Mouse (Mus musculus) urinary bladder, adult 18-20 months (tissue): ENCODE data around the gene Pamr1.

ENCODE experiments used
- DNase-seq, 2 experiments: peaks; one replicate each; pipeline ENCODE4 v3.0.0; 2022; ENCODE audit warnings: low spot score in 2 of 2, mixed read lengths in 2 of 2

Pamr1 gene

DNA sequence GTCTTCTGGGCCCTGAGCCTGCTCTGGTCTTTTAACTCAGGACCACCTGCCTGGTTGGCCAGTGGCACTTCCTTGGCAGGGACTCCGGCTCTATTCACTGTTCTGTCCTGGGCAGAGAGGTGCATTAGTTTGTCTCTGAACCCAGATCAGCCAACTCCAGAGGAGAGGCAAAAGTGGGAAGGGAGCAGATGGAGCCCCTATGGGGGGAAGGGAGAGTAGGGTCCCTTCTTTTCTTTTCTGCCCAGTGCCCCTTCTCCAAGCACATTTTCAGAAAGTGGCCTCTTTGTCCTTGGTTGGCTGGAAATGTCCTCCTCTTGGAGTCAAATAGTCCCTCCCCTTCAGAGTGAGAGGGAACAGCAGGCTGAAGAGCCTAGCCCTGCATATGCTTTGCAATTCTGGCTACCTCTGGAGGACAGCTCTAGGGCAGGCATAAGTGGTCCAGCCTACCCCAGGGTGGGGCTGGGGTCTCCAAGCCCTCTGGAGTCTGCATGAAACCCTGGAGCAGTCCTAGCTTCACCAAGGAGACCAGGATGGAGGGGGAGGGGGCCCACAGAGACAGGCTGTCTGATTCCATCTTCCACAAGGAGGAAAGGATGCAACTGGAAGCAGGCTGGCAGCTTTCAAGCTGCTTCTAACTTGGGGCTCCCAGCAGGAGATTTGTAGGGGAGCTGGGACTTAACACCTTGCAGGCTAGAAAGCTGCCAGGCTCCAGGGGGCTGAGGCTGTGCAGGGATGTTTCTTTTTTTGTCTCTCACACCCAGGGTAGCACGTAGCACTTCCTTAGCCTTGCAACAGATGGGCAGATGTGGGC, 49.3 kb downstream of the Pamr1 start:
- DNase-seq, result no peak

DNA sequence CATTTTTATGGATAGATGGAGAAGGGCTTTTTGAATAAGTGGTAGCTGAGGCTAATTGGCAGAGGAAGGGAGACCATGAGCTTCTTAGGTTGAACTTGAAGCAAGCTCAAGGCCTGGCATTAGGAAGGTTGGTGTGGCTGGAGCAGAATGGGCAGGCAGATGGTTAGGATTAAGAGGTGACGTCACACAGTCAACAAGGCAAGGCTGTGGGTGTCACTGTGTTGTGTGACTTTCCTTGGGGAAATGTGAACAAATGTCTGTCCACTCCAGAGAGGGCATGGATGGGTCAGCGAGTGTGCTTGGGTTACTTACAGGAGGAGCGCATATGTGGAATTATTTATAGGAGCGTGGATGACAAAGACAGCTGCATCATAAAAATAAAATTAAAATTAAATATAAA, 50.7 kb downstream of the Pamr1 start:
- no peak for DNase-seq

DNA sequence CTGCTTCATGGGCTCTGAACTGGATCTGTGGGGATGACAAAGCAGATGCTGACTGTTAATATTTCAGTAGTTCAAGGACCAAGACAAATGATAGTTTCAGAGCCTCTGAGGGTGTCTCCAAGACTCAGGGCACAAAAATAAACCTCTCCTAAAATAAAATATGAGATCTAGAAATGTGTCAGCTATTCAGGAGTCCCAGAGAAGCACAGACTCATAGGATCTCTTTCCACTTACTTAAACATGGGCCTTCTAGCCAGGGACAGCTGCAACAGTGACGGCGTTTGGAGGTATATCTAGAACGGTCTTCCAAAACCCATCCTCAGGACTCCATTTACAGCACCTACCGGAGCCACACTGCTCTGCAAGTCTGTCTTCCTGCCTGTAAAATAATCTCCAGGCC, 60.7 kb downstream of the Pamr1 start:
- no peak for DNase-seq

DNA sequence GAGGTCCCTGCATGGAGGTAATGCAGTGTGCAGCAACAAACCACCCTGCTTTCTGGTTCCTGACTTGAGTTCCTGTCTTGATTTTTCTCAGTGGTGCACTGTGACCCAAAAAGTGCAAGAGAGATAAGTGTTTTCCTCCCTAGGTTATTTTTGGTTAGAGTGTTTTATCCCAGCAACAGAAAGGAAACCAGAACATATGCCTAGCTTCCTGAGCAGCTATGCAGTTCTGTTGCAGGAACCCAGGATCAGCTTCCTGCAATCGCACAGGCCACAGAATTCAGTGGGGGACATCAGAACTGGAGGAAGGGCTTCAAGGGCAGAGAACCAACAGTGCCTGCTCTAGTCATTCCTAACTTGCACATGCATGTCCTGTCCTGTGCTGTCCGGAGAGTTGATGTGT, 66.8 kb downstream of the Pamr1 start:
- DNase-seq, result no peak

DNA sequence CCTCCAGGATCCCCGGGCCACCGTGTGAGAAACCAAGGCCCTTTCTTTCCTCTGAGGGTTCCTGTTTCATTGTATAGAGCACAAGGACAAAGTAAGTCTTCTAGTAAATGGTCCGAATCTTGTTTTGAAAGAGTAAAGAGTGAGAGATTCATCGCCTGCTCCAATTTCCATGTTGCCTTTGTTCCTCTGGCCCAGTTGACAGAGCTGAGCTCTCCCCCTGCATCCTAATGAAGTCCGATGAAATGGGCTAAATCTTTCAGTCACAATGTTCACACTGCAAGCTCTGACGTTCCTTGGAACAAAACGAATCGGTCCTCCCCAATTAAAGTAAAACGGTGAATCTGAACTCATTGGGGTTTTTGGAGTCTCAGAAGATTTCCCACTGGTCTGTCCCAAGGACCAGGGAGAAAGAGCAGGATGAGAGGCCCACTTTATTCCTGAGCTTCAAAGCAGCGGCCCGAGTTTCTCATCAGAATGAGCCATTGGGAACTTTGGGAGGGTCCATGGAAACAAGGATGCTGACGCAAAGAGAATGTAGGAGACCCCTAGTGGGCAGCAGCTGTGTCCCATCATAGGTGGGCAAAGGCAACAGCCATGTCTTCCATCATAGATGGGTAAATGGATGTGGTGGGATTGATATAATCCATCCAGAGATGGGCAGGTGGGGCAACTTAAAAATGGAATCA, 71.1 kb downstream of the Pamr1 start:
- no peak for DNase-seq

DNA sequence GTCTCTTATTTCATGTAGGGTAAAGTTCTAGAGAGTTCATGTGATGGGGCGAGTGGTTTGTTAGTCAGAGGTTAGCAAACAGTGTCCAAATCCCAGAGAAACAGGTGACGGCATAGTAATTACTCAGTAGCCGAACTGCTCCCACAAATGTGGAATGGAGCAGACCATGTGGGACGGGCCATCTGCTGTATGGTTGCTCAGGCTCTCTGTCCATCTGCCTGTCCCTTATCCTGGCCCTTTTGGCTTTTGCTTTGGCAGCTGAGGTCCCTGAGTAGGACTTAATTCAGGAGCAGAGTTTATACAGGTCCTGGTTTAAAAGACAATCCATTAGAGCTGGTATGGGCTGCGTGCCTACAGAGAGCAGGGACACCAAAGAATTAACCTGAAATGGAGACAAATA, 72.4 kb downstream of the Pamr1 start:
- no peak for DNase-seq

DNA sequence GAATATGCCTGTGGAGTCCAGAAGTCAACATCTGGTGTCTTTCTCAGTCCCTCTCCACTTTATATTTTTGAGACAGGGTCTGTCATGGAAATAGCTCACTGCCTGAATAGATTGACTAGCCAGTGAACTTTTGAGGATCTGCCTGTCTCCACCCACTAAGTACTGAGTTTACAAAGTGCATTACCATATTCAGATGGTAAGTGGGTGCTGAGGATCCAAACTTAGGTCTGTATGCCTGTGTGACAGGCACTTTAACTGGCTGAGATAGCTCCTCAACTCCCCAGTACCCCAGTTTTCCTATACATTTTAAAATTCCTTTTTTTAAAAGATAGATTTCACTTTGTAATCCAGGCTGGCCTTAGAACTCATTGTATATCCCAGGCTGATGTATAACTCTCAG, 73.1 kb downstream of the Pamr1 start:
- DNase-seq, result no peak

DNA sequence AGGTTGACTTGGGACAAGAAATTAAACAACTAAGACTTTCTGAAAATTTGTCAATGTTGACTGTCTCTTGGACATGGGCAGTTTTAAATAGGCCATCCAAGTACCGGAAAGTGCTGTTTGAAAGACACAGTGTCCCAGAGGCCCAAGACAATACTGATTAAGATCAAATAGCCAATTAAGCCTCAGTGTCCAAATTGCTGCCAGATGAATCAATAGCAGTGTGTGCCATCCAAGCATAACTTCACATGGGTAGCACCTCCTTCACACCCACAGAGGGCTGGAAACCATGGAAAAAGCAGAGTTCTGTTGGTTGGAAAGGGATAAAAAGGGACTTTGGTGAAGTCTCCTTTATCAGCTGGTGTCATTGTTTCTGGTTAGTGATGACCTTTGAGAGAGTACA, 74.7 kb downstream of the Pamr1 start:
- no peak for DNase-seq

DNA sequence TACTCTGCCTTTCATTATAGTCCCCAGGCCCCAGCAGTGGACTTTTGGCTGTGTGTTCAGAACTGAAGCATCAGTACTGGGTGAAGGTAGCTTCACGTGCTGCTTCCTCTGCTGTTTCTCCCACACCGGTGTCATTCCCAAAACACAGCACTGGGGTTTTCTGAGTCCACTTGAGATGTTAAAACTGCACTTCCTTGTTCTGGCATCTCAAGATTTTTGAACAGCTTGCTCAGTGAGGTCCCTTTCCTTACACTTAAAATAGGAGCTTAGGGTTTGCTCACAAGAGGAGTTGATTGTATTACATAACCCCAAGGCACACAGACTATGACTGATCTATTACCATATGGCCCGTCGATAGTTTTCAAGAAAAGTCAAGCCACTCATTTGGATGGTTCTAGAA, 82.5 kb downstream of the Pamr1 start:
- no peak for DNase-seq

DNA sequence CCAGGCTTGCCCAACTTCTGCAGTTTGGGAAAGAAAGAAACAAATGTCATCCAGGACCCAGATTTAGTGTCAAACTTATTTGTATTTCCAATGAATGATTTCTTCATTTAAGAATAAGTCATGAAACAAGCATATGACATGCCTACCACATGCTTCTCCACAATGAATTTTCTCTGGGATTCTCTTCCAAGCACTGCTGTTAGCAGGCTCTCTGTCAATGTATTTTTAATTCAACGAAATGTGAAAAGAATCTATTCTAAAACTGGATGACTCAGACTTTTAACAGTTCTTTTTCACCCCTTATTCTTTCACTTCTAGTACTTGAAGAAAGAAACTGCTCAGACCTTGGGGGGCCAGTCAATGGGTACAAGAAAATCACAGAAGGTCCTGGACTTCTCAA, 84.2 kb downstream of the Pamr1 start:
- DNase-seq, result no peak

DNA sequence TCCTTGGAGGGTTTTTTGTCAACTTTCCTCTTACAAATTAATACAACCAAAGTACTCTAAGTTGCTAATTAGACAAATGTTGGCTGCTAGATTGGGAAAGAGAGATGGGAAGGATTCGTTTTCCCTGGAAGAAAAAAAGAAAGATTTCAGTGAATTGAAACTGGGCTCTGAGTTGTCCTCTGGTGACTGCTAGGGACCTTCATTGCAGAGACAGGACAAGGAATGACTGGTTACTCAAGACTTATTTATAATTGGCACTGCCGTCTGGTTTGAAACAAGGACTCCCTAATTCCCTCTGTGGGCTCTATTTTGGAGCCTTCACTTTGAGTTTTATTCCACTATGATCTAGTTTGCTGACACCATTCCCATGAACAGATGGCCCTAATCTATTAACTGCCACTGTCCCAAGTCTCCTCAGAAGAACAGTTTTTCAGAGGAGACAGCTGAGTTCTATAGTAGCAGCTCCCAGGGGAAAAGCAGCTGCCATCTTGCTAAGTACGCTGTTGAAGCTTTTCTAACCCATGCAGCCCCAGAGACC, 85.8 kb downstream of the Pamr1 start:
- no peak for DNase-seq

DNA sequence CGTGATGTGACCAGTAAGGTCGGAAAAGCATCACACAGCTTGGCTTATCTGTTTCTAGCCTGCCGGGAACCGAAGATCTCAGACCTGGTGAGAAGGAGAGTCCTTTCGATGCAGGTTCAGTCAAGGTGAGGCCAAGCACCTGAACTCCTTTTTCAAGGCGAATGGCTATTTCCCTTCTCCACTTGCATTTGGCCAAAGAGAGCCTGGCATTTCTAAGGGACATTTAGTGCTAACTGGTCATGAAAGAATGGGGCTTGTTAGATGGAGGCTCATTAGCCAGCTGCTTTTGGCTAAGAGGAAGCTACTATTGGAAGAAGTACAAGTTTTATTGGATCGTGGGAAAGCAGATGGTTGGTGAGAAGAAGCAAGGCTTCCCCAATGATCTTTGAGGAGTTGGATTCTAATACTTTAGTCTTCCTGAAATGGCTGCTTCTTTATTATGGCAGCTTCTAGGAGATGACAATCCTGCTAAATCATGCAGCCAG, 86.3 kb downstream of the Pamr1 start:
- DNase-seq, result no peak

DNA sequence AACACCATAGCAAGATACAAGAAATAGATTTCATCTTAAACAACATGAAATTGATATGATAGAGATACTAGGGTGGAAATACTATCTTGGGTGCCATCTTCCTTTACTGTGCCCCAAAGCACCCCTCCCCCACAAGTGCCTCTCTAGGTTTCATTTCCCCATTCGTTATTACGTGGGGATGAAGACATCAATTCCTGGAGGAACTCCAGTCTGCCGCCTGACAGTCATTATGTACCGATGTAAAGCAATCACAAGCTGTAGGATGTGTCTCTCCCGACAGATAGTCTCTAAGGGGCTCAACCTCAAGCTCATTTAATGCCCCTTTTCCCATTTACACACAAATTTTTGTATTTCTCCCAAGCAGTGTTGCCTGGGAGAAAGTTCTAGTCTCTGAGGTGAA, 88.3 kb downstream of the Pamr1 start:
- DNase-seq, result no peak

DNA sequence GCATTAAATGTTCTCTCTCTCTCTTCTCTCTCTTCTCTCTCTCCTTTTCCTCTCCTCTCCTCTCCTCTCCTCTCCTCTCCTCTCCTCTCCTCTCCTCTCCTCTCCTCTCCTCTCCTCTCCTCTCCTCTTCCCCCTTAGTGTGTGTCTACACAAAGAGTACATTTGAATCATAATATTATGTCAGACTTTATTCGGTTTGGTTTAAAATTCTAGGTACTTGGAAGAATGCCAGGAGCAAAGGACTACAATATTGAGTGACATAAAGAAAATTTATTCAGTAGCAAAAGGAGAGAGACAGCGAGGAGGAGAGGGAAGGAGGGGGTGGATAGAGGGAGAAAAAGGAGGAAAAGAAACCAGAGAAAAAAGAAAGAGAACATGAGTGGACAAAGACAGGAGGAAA, 88.9 kb downstream of the Pamr1 start:
- no peak for DNase-seq

DNA sequence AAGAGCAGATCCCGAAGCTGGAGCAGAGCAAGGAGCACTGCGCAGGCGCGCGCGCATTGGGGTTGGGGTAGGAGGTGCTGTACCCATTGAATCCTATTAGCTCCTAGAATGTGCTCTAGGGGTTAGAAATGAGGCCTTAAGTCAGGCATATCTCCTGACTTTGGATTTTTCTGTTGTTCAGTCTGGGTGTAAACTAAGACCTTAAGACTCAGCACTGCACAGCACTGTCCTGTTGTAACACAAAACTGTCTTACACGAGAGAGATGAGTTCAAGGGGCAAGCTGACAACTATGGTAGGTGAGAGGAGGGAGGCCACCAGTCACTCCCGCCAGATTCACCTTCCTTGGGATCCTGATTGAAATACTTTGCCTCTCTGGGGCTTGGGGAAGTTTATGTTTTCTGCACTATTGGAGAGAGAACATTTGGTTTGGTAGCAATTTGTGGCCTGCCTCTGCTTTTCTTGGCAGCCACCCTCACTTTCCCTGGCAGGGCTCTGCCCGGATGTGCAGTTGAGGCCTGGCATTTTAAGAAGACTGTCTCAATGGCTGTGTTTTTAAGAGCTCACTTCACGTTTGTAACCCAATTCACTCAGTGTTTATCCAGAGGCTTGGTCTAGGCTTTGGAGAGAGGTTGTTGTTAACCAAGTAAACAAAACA, 99.2 kb downstream of the Pamr1 start:
- no peak for DNase-seq

DNA sequence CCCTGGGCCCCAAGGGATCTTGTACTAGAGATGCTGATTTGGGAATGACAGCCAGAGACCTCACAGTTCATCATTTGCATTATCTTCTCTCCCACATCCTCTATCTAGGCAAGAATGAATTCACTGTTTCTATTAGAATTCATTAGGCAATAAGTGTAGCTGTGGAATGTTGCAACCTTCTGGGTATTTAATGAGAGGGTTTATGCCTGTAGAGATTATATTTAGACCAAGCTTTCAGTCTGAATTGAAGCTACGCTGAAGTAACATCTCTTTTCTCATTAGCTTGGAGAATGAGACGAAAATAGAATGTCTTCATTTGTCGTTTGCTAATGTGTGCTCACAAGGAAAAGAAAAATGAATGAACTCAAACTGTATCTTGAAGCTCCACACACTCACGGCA, 100.5 kb downstream of the Pamr1 start:
- no peak for DNase-seq

DNA sequence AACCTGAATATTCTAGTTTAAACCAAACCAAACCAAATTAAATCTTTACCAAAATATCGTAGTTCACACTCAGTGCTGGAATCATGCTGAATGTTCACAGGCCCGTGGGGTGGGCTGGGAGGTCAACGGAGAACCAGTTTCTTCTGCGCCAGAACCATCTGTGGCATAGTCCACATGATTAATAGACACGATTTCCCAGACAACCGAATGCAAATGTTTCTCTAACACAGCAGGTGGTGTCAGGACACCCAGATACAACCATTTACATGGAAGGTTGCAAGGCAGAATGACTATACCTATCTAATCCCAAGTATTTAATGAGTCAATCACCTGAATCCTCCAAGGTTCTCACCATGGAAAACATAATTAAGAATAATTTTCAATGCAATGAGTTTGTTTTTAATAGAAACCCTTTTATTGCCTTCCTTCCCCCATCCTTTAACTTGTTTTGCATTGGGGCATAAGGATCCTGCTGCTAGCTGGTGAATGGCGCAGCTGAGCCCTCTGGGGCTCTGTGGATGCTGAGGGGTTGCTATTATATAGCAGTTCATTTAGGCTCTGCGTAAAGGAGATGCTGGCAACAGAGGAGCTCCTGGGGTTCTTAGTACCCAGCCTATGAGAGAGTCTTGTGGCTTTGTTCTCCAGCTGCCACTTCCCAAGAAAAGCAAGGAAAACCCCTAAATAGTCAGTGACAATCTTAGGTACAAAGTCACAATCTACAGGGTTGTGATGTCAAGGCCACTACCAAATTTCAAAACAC, 106.3 kb downstream of the Pamr1 start:
- DNase-seq, result no peak

DNA sequence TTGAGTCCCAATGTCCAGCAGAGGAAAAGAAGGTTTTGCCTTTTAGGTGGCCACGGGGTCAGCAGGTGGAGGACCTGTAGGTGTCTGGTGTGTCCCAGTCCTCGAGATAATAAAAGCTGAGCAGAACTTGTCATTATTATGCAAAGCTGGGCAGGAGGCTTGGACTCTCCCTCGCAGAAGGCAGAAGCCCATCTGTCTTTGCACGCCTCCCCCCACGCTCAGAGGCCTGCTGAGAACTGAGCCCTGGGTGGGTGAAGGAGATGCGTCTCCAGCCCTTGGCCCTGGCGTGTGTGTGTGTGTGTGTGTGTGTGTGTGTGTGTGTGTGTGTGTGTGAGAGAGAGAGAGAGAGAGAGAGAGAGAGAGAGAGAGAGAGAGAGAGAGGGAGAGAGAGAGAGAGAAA, 107.9 kb downstream of the Pamr1 start:
- DNase-seq, result no peak

DNA sequence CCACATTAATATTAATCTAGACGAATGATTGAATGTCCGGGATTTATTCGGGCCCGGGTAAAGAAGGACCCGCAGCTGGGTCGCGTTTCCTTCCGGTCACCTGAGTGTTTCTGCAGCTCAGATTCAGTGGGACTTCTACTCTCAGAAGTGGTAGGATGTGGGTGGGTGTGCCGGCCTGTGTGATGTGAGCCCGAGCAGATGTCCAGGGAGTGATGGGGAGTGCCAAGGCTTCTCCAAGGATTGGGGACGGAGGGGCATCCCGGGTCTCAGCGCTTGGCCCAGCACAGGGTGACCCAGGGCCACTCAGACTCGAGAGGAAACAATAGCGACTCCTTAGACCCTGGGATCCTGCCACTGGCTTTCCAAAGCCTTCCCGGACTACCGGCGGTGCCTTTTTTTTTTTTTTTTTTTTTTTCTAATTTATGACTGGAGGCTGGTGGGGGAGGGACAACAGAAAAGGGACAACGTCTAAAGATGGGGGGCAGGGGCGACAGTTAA, 108.4 kb downstream of the Pamr1 start, which contains the start of gene Slc1a2:
Gene Slc1a2, plus strand, starts transcription at position 497 of the 498 bp plus-strand sequence.
- no peak for DNase-seq

DNA sequence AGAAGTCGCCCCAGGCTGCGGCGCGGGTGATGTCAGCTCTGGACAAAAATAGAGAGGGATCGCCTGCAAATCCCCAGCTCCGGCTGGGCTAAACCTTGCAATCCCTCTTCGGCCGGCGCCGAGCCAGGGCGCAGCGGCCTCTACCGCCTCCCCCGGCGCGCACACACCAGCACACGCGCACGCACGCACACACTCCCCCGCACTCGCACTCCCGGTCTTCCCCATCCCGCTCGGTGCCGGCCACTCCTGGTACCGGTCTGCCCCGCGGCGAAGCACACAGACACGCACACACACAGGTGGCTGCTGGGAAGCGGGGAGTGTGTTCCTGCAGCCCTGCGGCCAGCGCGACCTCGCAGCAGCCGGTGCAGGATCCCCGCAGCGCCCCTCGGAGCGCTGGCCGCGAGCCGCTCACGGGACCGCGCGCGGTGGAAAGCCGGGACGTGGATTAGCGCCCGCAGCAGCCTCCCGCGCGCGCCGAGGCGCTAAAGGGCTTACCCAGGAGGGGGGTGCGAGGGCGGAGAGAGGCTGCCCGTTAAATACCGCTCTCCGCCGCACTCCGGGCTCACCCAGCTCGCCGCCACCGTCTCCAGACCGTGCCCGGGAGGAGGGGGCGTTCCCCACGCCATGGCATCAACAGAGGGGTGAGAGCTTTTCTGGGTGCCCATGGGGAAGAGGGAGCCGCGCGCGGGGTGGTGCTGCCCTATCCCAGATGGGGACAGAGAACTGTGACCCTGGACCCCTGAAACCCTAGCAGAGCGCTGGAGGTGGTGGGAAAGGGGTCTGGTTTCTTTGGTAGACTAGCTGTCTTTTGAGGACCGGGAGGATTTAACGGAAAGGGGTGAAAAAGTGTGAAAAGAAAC, 109.1 kb downstream of the Pamr1 start:
- peak in 1 of 2 experiments; percentile 26 for DNase-seq

DNA sequence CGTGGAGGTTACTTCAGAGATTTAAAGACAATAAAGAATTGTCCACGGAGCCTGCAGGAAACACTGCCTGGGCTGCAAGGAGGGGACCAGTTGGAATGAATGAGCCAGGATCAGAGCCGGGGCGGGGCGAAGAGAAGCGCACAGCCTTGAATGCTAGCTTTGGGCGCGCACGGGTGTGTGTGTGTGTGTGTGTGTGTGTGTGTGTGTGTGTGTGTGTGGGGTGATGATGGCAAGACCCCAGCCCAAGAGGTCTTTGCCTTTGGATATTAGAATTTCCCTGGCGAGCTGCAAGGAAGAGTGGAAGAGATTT, 109.7 kb downstream of the Pamr1 start:
- no peak for DNase-seq
